Mouse (Mus musculus) C2C12 (cell line): ENCODE results near the gene Rnf38.

Source experiments
- CTCF ChIP-seq: IDR thresholded peaks from one replicate; pipeline ENCODE4 v1.5.1; 2011; ENCODE audit not compliant: control insufficient read depth, insufficient read depth, insufficient read length
- MYOD1 ChIP-seq: IDR thresholded peaks from one replicate; pipeline ENCODE4 v1.6.1; 2011; ENCODE audit warnings: low read depth; ENCODE audit not compliant: control insufficient read depth, insufficient read length
- MYOG ChIP-seq: IDR thresholded peaks from one replicate; pipeline ENCODE4 v1.6.1; 2011; ENCODE audit not compliant: control insufficient read depth, insufficient read length; ENCODE audit errors: extremely low read depth
- USF1 ChIP-seq: IDR thresholded peaks from one replicate; pipeline ENCODE4 v1.6.1; 2011; ENCODE audit warnings: low read depth, mild to moderate bottlenecking, control low read depth, moderate library complexity

DNA sequence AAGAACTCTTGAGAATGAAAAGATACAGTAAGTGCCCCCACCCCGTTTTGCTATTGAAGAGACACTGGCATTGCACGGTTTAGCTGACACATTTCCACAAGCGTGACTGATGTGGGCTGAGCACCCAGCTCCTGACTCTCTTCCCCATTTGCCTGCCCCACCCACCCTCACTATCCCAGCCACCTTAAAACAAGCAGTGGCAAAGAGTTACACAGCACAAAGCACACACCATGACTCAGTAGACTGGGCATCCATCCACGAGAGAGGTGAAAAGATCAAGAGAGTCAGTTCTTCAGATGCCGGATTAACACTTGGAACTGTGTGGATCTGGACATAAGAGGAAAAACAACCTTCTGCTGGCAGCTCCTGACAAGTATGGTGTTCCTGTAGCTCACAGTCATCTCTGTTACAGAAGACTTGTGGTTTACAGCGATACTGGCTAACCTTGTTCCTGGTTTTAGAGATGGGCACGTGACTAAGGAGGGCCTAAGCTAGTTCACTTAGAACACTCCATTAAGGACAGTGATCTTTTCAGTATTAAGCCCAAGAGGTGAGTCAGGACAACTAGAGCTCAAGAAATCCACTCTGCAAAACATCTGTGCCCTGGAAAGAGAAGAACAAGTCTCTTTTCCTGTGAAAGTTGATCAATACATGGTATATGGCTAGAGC lies 48.1 kb upstream of the Rnf38 start:
- TF ChIP-seq CTCF (no peak), MYOG (no peak), USF1 (peak; percentile 78), MYOD1 (no peak)
